Mouse (Mus musculus) left cerebral cortex, postnatal 4 days (tissue): ENCODE results near the gene Snx20. TPM values are rescaled to one million over a fixed set of nuclear protein-coding genes. Genes with fewer than 3 reads are reported as not detected.

ENCODE experiments used
- total RNA-seq, 2 experiments: library from RNA; stranded (reverse); gene quantifications; 2 replicates each; pipeline ENCODE4 v1.2.3; 2021

Gene Snx20
- total RNA-seq, 2 experiments from 2014 or later: 0.84 to 0.89 TPM

Other genes with a start within 250 kb of the Snx20 start
- gene Nkd1, start 114.8 kb downstream of the Snx20 start, total RNA-seq: 10 to 100 TPM; 22.5 to 25.7 TPM
- under 1 TPM; 0.66 to 0.89 TPM for gene Nod2, start 11.2 kb upstream of the Snx20 start, total RNA-seq
- gene Cyld, start 60.9 kb upstream of the Snx20 start, total RNA-seq: 10 to 100 TPM; 34.9 to 36.1 TPM